Mouse (Mus musculus) testis, adult 2 months (tissue): ENCODE measurements around the gene Timm13. TPM values are rescaled to one million over a fixed set of nuclear protein-coding genes. Genes with fewer than 3 reads are reported as not detected.
A peak's percentile ranks its signal among the peaks of the same experiment; 100 is the strongest.

ENCODE experiments used
- H3K27ac ChIP-seq: fragments of 200-500 bp; 2 replicates; pipeline ENCODE4 v1.5.1; 2012; ENCODE audit warnings: low read depth, low read length; ENCODE audit not compliant: control insufficient read depth, insufficient read depth
- H3K27me3 ChIP-seq: fragments of 200-500 bp; 2 replicates; pipeline ENCODE4 v1.6.1; 2012; ENCODE audit warnings: mild to moderate bottlenecking, low read length, moderate library complexity; ENCODE audit not compliant: control insufficient read depth, insufficient read depth
- H3K36me3 ChIP-seq: fragments of 200-500 bp; 2 replicates; pipeline ENCODE4 v1.6.1; 2012; ENCODE audit warnings: mild to moderate bottlenecking, low read length; ENCODE audit not compliant: control insufficient read depth, insufficient read depth
- H3K4me1 ChIP-seq: fragments of 200-500 bp; 2 replicates; pipeline ENCODE4 v1.6.1; 2012; ENCODE audit warnings: low read length; ENCODE audit not compliant: control insufficient read depth, insufficient read depth
- H3K4me3 ChIP-seq: fragments of 200-500 bp; 2 replicates; pipeline ENCODE4 v1.5.1; 2012; ENCODE audit warnings: low read depth, mild to moderate bottlenecking, low read length, moderate library complexity, mixed read lengths; ENCODE audit not compliant: control insufficient read depth
- CTCF ChIP-seq: fragments of 200-500 bp; IDR thresholded peaks from 2 replicates; pipeline ENCODE4 v1.5.1; 2012; ENCODE audit warnings: low read depth, mild to moderate bottlenecking, inconsistent platforms, low read length, moderate library complexity; ENCODE audit not compliant: control insufficient read depth, insufficient read depth, insufficient replicate concordance
- POLR2A ChIP-seq: fragments of 200-500 bp; IDR thresholded peaks from 2 replicates; pipeline ENCODE4 v1.6.1; 2012; ENCODE audit warnings: low read depth, mild to moderate bottlenecking, inconsistent platforms, low read length, moderate library complexity; ENCODE audit not compliant: control insufficient read depth
- polyA plus RNA-seq: library from polyadenylated mRNA; depleted of rRNA; stranded (reverse); fragments of >200 nt; gene quantifications from 2 replicates; pipeline ENCODE4 v1.2.3, GENCODE M21; 2012

Gene Timm13
- polyA plus RNA-seq, 1 experiment: 76.7 TPM

- Histone ChIP-seq H3K4me1 (peaks cover 43% of the 10 kb centered on the region), H3K27ac (peak overlapping the region; percentile 71; the same call in 1 of the 2 replicates)
Measured at GRCm38 (mm10) chr10:80928586-80929298, 28.0 kb upstream of the Timm13 start.

GRCm38 (mm10) chr10:80925472-80925871, 24.7 kb upstream of the Timm13 start:
- Histone ChIP-seq H3K27ac (no peak overlapping the region), H3K4me3 (no peak overlapping the region), H3K27me3 (no peaks in the 10 kb centered on the region; the same call in 1 of the 2 replicates), H3K4me1 (peaks cover 24% of the 10 kb centered on the region), H3K36me3 (no peaks in the 10 kb centered on the region)
- TF ChIP-seq POLR2A: no peak
- TF ChIP-seq CTCF: no peak

More at GRCm38 (mm10) chr10:80928586-80929298, 28.0 kb upstream of the Timm13 start:
- TF ChIP-seq POLR2A (no peak; the same call in 1 of the 2 replicates), CTCF (peak; percentile 73)
- Histone ChIP-seq H3K36me3 (no peaks in the 10 kb centered on the region), H3K27me3 (no peaks in the 10 kb centered on the region), H3K4me3 (peak overlapping the region; percentile 66)

GRCm38 (mm10) chr10:80921923-80922322, 21.2 kb upstream of the Timm13 start:
- no peak overlapping the region for H3K27ac ChIP-seq
- TF ChIP-seq CTCF (no peak), POLR2A (no peak)
- no peaks in the 10 kb centered on the region; the same call in 1 of the 2 replicates for H3K27me3 ChIP-seq
- no peaks in the 10 kb centered on the region for H3K36me3 ChIP-seq
- no peak overlapping the region; the same call in 1 of the 2 replicates for H3K4me3 ChIP-seq
- peaks cover 13% of the 10 kb centered on the region for H3K4me1 ChIP-seq

GRCm38 (mm10) chr10:80917779-80918434, 17.1 kb upstream of the Timm13 start, which contains the start of gene Lmnb2:
Gene Lmnb2, minus strand, starts transcription at chr10:80918245.
- TF ChIP-seq POLR2A: peak; percentile 26
- TF ChIP-seq CTCF: no peak
- Histone ChIP-seq H3K4me3 (peak within 1 kb of the TSS; percentile 88), H3K4me1 (peaks cover 10% of the 10 kb centered on the region), H3K27ac (no peak within 1 kb of the TSS), H3K27me3 (no peaks in the 10 kb centered on the region; the same call in 1 of the 2 replicates), H3K36me3 (no peaks in the 10 kb centered on the region)

- no peak for TF ChIP-seq CTCF
- TF ChIP-seq POLR2A: no peak
- no peak overlapping the region for H3K27ac ChIP-seq
- no peaks in the 10 kb centered on the region; the same call in 1 of the 2 replicates for H3K27me3 ChIP-seq
- H3K36me3 ChIP-seq: no peaks in the 10 kb centered on the region
- peaks cover 10% of the 10 kb centered on the region for H3K4me1 ChIP-seq
- peak overlapping the region; percentile 88 for H3K4me3 ChIP-seq
Measured at GRCm38 (mm10) chr10:80917336-80917778, 16.6 kb upstream of the Timm13 start.

GRCm38 (mm10) chr10:80915736-80916135, 15.0 kb upstream of the Timm13 start:
- TF ChIP-seq POLR2A: no peak
- no peak for TF ChIP-seq CTCF
- H3K36me3 ChIP-seq: no peaks in the 10 kb centered on the region
- no peaks in the 10 kb centered on the region for H3K27me3 ChIP-seq
- H3K4me3 ChIP-seq: no peak overlapping the region
- no peak overlapping the region for H3K27ac ChIP-seq
- peaks cover 4% of the 10 kb centered on the region for H3K4me1 ChIP-seq

GRCm38 (mm10) chr10:80915260-80915659, 14.5 kb upstream of the Timm13 start:
- no peak overlapping the region for H3K4me3 ChIP-seq

More at GRCm38 (mm10) chr10:80915260-80915659, 14.5 kb upstream of the Timm13 start:
- no peaks in the 10 kb centered on the region for H3K36me3 ChIP-seq
- peaks cover 4% of the 10 kb centered on the region for H3K4me1 ChIP-seq
- no peak overlapping the region for H3K27ac ChIP-seq
- no peak for TF ChIP-seq POLR2A
- TF ChIP-seq CTCF: no peak
- H3K27me3 ChIP-seq: no peaks in the 10 kb centered on the region
